Mouse (Mus musculus) frontal cortex, postnatal 25 days (tissue): Measurements from ENCODE around the gene Mmgt2.

Experiments
- DNase-seq, 2 experiments: peaks; one replicate each; pipeline ENCODE4 v3.0.0; 2022; ENCODE audit warnings: low spot score in 2 of 2

The Mmgt2 gene

GRCm38 (mm10) chr11:62701218-62701617 is 52.8 kb downstream of the Mmgt2 start:
- no peak for DNase-seq

GRCm38 (mm10) chr11:62706141-62706540 is 57.7 kb downstream of the Mmgt2 start:
- DNase-seq = no peak

GRCm38 (mm10) chr11:62708252-62708651 is 59.8 kb downstream of the Mmgt2 start:
- DNase-seq = no peak

- DNase-seq = no peak
These were observed 62.2 kb downstream of the Mmgt2 start for GRCm38 (mm10) chr11:62710657-62711056.
